Mouse (Mus musculus) ES-Bruce4 (cell line): ENCODE results near the gene Dhrs2. TPM values are rescaled to one million over a fixed set of nuclear protein-coding genes. Genes with fewer than 3 reads are reported as not detected.

Experiments
- H3K27ac ChIP-seq: 2 replicates; pipeline ENCODE4 v1.5.1; 2012; ENCODE audit warnings: low read length, inconsistent platforms; ENCODE audit not compliant: insufficient read depth
- H3K27me3 ChIP-seq: 2 replicates; pipeline ENCODE4 v1.6.1; 2012; ENCODE audit warnings: mild to moderate bottlenecking, low read length, inconsistent platforms; ENCODE audit not compliant: control insufficient read depth, poor library complexity, insufficient read depth, severe bottlenecking
- H3K36me3 ChIP-seq: 2 replicates; pipeline ENCODE4 v1.6.1; 2012; ENCODE audit warnings: inconsistent platforms, mild to moderate bottlenecking, low read length, moderate library complexity; ENCODE audit not compliant: control insufficient read depth, poor library complexity, insufficient read depth, severe bottlenecking
- H3K4me1 ChIP-seq: one replicate; pipeline ENCODE4 v1.8.1; 2011; ENCODE audit warnings: low read length; ENCODE audit not compliant: control insufficient read depth, insufficient read depth
- H3K4me3 ChIP-seq: 2 replicates; pipeline ENCODE4 v1.5.1; 2011; ENCODE audit warnings: low read depth, mild to moderate bottlenecking, low read length
- H3K9ac ChIP-seq: 2 replicates; pipeline ENCODE4 v1.6.1; 2012; ENCODE audit warnings: low read depth, mild to moderate bottlenecking, inconsistent platforms; ENCODE audit not compliant: poor library complexity, severe bottlenecking
- H3K9me3 ChIP-seq: replicated peaks from 2 replicates; pipeline ENCODE4 v1.6.1; 2012; ENCODE audit warnings: mild to moderate bottlenecking, low read length, inconsistent platforms; ENCODE audit not compliant: control insufficient read depth, poor library complexity, insufficient read depth, severe bottlenecking
- CTCF ChIP-seq: IDR thresholded peaks from one replicate; pipeline ENCODE4 v1.8.1; 2011; ENCODE audit warnings: low read depth, low read length
- EP300 ChIP-seq: IDR thresholded peaks from 2 replicates; pipeline ENCODE4 v1.6.1; 2011; ENCODE audit warnings: low read depth, low read length; ENCODE audit not compliant: insufficient read depth
- POLR2A ChIP-seq: IDR thresholded peaks from one replicate; pipeline ENCODE4 v1.8.1; 2011; ENCODE audit warnings: low read length; ENCODE audit not compliant: insufficient read depth
- polyA plus RNA-seq: library from polyadenylated mRNA; stranded (reverse); fragments of >200 nt; gene quantifications from 2 replicates; pipeline ENCODE4 v1.2.4, GENCODE M21; 2011; ENCODE audit warnings: low read depth; ENCODE audit not compliant: missing spikeins, insufficient read depth, insufficient read length

Dhrs2 gene
- polyA plus RNA-seq, 1 experiment: not detected

GRCm38 (mm10) chr14:55234639-55235038 is 12.8 kb downstream of the Dhrs2 start:
- H3K4me3 ChIP-seq: no peak overlapping the region
- no peak overlapping the region for H3K27ac ChIP-seq
- no peaks in the 10 kb centered on the region for H3K36me3 ChIP-seq
- H3K27me3 ChIP-seq: no peaks in the 10 kb centered on the region
- H3K9ac ChIP-seq: no peak overlapping the region
- no peak for TF ChIP-seq POLR2A
- TF ChIP-seq CTCF: no peak
- TF ChIP-seq EP300: no peak
- H3K9me3 ChIP-seq: peaks cover 25% of the 10 kb centered on the region
- no peaks in the 10 kb centered on the region for H3K4me1 ChIP-seq

DNA sequence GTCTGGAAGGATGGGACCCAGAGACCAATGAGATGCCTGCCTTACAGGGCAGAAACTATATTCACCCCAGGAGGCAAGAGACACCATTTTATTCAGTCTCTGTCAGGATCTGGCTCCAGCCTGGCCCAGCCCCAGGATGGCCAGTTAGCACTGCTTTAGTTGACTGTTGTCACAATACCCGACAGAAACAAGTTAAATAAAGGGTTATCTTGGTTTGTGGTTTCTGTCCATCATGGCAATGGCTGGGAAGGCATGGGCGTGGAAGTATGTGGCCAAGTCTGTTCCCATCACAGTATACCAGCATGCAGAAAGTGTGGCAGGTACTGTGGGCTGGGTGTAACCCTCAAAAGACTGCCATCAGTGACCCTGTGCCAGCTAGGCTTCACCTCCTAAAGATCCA is 14.9 kb downstream of the Dhrs2 start:
- Histone ChIP-seq H3K36me3 (no peaks in the 10 kb centered on the region), H3K27me3 (no peaks in the 10 kb centered on the region), H3K4me1 (no peaks in the 10 kb centered on the region), H3K9ac (no peak overlapping the region), H3K9me3 (peaks cover 7% of the 10 kb centered on the region), H3K27ac (no peak overlapping the region), H3K4me3 (no peak overlapping the region)
- TF ChIP-seq CTCF: no peak
- no peak for TF ChIP-seq POLR2A
- TF ChIP-seq EP300: no peak

DNA sequence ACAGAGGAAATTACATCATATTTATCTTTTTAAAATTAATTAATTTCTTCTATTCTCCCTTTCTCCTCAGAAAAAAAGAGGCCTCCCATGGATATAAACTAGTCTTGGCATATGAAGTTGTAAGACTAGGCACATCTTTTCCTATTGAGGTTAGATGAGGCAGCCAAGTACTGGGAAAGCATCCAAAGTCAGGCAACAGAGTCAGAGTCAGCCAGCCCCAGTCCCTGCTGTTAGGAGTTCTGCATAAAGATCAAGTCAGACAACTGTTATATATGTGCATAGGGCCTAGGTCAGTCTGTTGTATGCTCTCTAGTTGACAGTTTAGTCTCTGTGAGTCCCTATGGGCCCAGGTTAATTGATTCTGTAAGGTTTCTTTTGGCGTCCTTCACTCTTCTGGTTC is 20.9 kb downstream of the Dhrs2 start:
- no peak overlapping the region for H3K4me3 ChIP-seq
- H3K27ac ChIP-seq: no peak overlapping the region
- no peaks in the 10 kb centered on the region for H3K36me3 ChIP-seq
- no peak overlapping the region for H3K9ac ChIP-seq
- H3K9me3 ChIP-seq: no peaks in the 10 kb centered on the region
- H3K4me1 ChIP-seq: no peaks in the 10 kb centered on the region
- H3K27me3 ChIP-seq: no peaks in the 10 kb centered on the region
- TF ChIP-seq CTCF: no peak
- TF ChIP-seq POLR2A: no peak
- TF ChIP-seq EP300: no peak

- no peaks in the 10 kb centered on the region for H3K27me3 ChIP-seq
- no peak overlapping the region for H3K4me3 ChIP-seq
- no peaks in the 10 kb centered on the region for H3K9me3 ChIP-seq
- H3K4me1 ChIP-seq: no peaks in the 10 kb centered on the region
- no peaks in the 10 kb centered on the region for H3K36me3 ChIP-seq
- no peak for TF ChIP-seq EP300
- no peak for TF ChIP-seq POLR2A
- TF ChIP-seq CTCF: no peak
- H3K27ac ChIP-seq: no peak overlapping the region
- no peak overlapping the region for H3K9ac ChIP-seq
Observed at GRCm38 (mm10) chr14:55247181-55247580, 25.4 kb downstream of the Dhrs2 start.

DNA sequence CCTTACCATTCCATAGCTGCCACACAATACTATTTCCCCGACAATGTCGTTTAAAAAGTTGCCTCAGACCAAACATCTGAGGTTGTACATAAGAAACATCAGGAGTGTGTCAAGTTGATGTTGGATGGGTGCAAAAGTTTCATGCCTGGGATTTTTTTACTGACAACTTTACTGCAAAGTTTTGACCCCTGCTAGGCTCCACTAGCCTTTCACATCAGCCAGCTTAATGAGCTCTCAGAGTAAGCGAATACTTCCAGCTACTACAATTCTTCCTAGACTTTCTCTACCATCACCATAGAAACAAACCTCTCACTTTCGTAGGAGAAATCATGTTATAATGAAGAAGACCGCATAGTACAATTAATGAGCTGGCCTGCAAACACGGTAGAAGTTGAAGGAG is 26.5 kb downstream of the Dhrs2 start:
- no peak for TF ChIP-seq EP300
- TF ChIP-seq POLR2A: no peak
- no peak for TF ChIP-seq CTCF
- no peaks in the 10 kb centered on the region; the same call in 1 of the 2 replicates for H3K9me3 ChIP-seq
- no peak overlapping the region for H3K9ac ChIP-seq
- no peak overlapping the region for H3K27ac ChIP-seq
- no peaks in the 10 kb centered on the region for H3K36me3 ChIP-seq
- no peak overlapping the region for H3K4me3 ChIP-seq
- H3K4me1 ChIP-seq: no peaks in the 10 kb centered on the region
- H3K27me3 ChIP-seq: no peaks in the 10 kb centered on the region

DNA sequence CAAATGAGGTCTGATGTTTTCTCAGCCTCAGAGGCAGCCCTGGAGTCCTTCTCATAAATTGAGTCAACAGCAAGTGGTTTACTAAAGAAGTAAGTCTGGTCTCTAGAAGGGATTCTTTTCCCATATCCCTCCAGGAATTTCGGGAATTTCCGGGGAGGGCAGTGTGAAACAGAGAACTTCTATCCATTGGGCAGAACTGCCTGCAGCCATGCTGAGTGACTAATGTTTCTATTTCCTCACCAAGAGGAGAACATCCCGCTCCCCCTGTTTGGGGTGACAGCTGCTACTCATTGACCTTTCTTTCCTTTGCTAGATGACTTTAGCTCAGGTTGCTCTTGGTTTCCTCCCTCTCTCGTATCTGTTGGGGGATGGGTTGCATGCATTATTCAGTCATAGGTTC is 31.8 kb downstream of the Dhrs2 start:
- no peak for TF ChIP-seq CTCF
- no peak for TF ChIP-seq EP300
- no peak for TF ChIP-seq POLR2A
- no peaks in the 10 kb centered on the region; the same call in 1 of the 2 replicates for H3K9me3 ChIP-seq
- H3K4me3 ChIP-seq: no peak overlapping the region
- no peaks in the 10 kb centered on the region for H3K27me3 ChIP-seq
- no peaks in the 10 kb centered on the region for H3K36me3 ChIP-seq
- H3K4me1 ChIP-seq: no peaks in the 10 kb centered on the region
- no peak overlapping the region for H3K27ac ChIP-seq
- H3K9ac ChIP-seq: no peak overlapping the region
